Mouse (Mus musculus): ENCODE results near the gene Lca5l.

DNA sequence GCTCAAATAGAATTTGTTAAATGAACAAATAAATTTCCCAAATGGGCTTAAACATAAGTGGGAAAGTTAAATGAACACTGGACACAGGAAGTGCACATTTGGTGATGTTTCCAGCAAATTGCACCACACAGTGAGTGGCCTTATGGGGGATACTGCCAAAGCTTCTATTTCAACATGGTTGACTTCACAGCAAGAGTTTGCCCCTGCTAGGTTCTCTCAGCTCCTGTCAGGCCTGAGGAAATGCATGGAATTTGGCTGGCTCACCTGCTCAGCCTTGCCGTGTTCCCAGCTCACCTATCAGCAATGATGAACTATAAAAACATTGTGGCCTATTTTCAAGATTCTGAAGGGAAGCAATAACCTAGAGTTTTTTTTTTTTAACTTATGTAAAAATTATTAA lies 31.1 kb downstream of the Lca5l start:
- TF ChIP-seq EP300 (IDR thresholded peaks at IDR 0.05; ENCODE audit: low read depth) = no peak
- no peak for TF ChIP-seq CTCF (IDR thresholded peaks at IDR 0.05; ENCODE audit: low read depth)

Data from liver, embryonic 14.5 days (tissue).